Mouse (Mus musculus): ENCODE results near the gene Ctdspl.

DNA sequence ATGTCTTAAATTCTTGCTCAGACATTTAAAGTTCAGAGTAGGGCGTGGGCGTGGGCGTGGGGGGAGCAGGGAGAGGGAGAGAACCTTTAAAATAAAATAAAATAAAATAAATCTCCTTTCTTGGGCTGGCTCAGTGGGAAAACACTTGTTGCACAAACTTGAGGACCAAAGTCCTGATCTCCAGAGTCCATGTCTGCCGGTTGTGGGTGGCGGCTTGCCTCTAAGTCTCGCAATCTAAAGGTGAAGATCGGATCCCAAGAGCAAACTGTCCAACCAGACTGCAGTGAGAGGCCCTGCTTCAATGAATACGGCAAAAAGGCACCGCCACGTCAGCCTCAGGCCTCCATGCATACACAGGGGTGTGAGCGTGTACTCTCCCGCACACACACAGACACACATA is 13.6 kb downstream of the Ctdspl start:
- no peak for TF ChIP-seq CTCF (IDR thresholded peaks at IDR 0.05)
- TF ChIP-seq EP300 (IDR thresholded peaks at IDR 0.05), result no peak
